Mouse (Mus musculus) liver, postnatal 0 days (tissue): ENCODE data around the gene Arhgef3. TPM values are rescaled to one million over a fixed set of nuclear protein-coding genes. Genes with fewer than 3 reads are reported as not detected.
"Not testable (repeated sequence)": the region's sequence is repeated elsewhere in the genome, so short reads cannot be mapped to it uniquely, and the experiment has no call there.

Experiments
- ATAC-seq: fragments of 200-750 bp; cut with Nextera tagmentation; 2 replicates; pipeline ENCODE4 v1.8.0; 2017; ENCODE audit warnings: mild to moderate bottlenecking, moderate library complexity
- DNase-seq: peaks from one replicate; pipeline ENCODE4 v3.0.0-alpha.2; 2016
- H3K27ac ChIP-seq: fragments of 300-500 bp; sonication (generic); 2 replicates; pipeline ENCODE4 v1.5.1; 2014; ENCODE audit warnings: antibody characterized with exemption, moderate library complexity, mild to moderate bottlenecking, low read depth
- H3K27me3 ChIP-seq: fragments of 300-500 bp; sonication (generic); 2 replicates; pipeline ENCODE4 v1.6.1; 2014; ENCODE audit warnings: low read length, control low read depth, mixed read lengths; ENCODE audit not compliant: insufficient read depth
- H3K36me3 ChIP-seq: fragments of 300-500 bp; sonication (generic); replicated peaks from 2 replicates; pipeline ENCODE4 v1.6.1; 2014; ENCODE audit warnings: mild to moderate bottlenecking, control low read depth, low read length, moderate library complexity, mixed read lengths; ENCODE audit not compliant: insufficient read depth
- H3K4me1 ChIP-seq: fragments of 300-500 bp; sonication (generic); 2 replicates; pipeline ENCODE4 v1.6.1; 2014; ENCODE audit warnings: antibody characterized with exemption, mild to moderate bottlenecking, control low read depth; ENCODE audit not compliant: insufficient read depth
- H3K4me2 ChIP-seq: fragments of 300-500 bp; sonication (generic); 2 replicates; pipeline ENCODE4 v1.6.1; 2014; ENCODE audit warnings: low read depth, mild to moderate bottlenecking, low read length, moderate library complexity, mixed read lengths
- H3K4me3 ChIP-seq: fragments of 300-500 bp; sonication (generic); 2 replicates; pipeline ENCODE4 v1.5.1; 2014; ENCODE audit warnings: low read depth, low read length
- H3K9ac ChIP-seq: fragments of 300-500 bp; sonication (generic); replicated peaks from 2 replicates; pipeline ENCODE4 v1.6.1; 2014; ENCODE audit warnings: mild to moderate bottlenecking, moderate library complexity
- H3K9me3 ChIP-seq: fragments of 300-500 bp; sonication (generic); 2 replicates; pipeline ENCODE4 v1.6.1; 2016; ENCODE audit warnings: mild to moderate bottlenecking, control low read depth, low read length, mixed read lengths
- CTCF ChIP-seq: sonication (generic); IDR thresholded peaks from 2 replicates; pipeline ENCODE4 v1.5.1; 2016; ENCODE audit warnings: antibody characterized with exemption, low read depth
- EP300 ChIP-seq: IDR thresholded peaks from 2 replicates; pipeline ENCODE4 v1.6.1; 2016; ENCODE audit warnings: antibody characterized with exemption, low read depth, mild to moderate bottlenecking
- WGBS: fragments of 180-500 bp; shearing (Covaris S2); extraction: QIAGEN DNeasy Blood & Tissue Kit; methylation state at CpG from one replicate; pipeline ENCODE4 v1.1.7; 2014; ENCODE audit not compliant: insufficient replicate concordance; 5-methylcytosine and 5-hydroxymethylcytosine counted together
- polyA plus RNA-seq: library from polyadenylated mRNA; unstranded; fragments of >200 nt; fragmentation: Nextera tagmentation; extraction: Ambion mirVana; gene quantifications from 2 replicates; pipeline ENCODE4 v1.2.1, GENCODE M21; 2015

Arhgef3 gene
- polyA plus RNA-seq, 1 experiment from 2014 or later, result 11.4 TPM

GRCm38 (mm10) chr14:27239551-27240091, 124.9 kb downstream of the Arhgef3 start:
- no peak overlapping the region for H3K9ac ChIP-seq
- TF ChIP-seq CTCF, result no peak
- TF ChIP-seq EP300, result no peak
- H3K27ac ChIP-seq, result no peak overlapping the region
- H3K36me3 ChIP-seq, result no peaks in the 10 kb centered on the region
- 77% methylated on average over 3 of the region's 3 CpGs for WGBS
- H3K9me3 ChIP-seq, result no peaks in the 10 kb centered on the region
- peaks cover 8% of the 10 kb centered on the region; the same call in 1 of the 2 replicates for H3K4me1 ChIP-seq
- no peaks in the 10 kb centered on the region for H3K27me3 ChIP-seq
- DNase-seq (no peak), ATAC-seq (no peak)
- H3K4me3 ChIP-seq, result no peak overlapping the region
- H3K4me2 ChIP-seq, result no peak overlapping the region

DNA sequence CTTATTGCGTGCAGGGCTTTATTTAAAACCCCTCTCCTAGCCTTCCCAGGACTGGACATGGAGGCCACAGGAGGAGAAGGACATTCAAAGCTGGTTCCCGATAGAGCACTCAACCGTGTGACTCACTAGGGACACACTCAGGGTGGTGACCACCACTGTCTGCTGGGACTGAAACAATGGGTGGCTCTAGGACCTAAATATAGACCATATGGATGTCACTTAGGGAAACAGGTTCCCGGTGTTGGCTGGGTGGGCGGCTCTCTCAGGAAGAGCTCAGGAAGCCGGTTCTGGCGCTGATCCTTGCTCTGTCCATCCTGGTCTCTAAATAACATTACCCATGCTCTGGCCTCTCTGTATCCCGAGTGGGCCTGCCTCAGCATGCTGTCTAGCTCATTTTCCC, 127.6 kb downstream of the Arhgef3 start:
- 69% methylated on average over 8 of the region's 8 CpGs for WGBS
- peaks cover 6% of the 10 kb centered on the region; the same call in 1 of the 2 replicates for H3K4me1 ChIP-seq
- no peak overlapping the region for H3K4me3 ChIP-seq
- DNase-seq (no peak), ATAC-seq (peak; percentile 31; the same call in 1 of the 2 replicates)
- no peaks in the 10 kb centered on the region for H3K9me3 ChIP-seq
- TF ChIP-seq EP300, result no peak
- no peak for TF ChIP-seq CTCF
- no peaks in the 10 kb centered on the region for H3K27me3 ChIP-seq
- H3K36me3 ChIP-seq, result no peaks in the 10 kb centered on the region
- H3K9ac ChIP-seq, result no peak overlapping the region
- no peak overlapping the region for H3K27ac ChIP-seq
- no peak overlapping the region for H3K4me2 ChIP-seq

DNA sequence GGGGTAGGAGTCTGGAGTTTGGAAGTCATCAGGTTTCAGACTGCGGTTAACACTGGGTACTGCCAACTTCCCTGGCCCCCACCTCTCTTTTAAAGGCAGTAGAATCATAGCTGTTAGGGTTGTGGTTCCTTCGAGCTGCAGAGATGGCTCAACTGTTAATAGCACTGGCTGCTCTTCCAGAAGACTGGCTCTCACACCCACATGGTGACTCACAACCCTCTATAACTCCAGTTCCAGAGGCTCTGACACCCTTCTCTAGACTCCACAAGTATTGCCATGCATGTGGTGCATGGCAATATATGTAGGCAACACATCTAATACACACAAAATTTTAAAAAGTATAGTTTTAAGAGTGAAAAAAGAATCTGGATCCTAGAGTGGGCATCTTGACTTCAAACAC, 128.1 kb downstream of the Arhgef3 start:
- ATAC-seq, result no peak
- no peak overlapping the region for H3K9ac ChIP-seq
- 69% methylated on average over 2 of the region's 2 CpGs for WGBS
- no peak overlapping the region for H3K4me3 ChIP-seq
- H3K4me2 ChIP-seq, result no peak overlapping the region
- no peak overlapping the region for H3K27ac ChIP-seq
- no peaks in the 10 kb centered on the region for H3K9me3 ChIP-seq
- DNase-seq, result no peak
- TF ChIP-seq CTCF (no peak), EP300 (no peak)
- no peaks in the 10 kb centered on the region for H3K27me3 ChIP-seq
- no peaks in the 10 kb centered on the region for H3K36me3 ChIP-seq
- H3K4me1 ChIP-seq, result peaks cover 1% of the 10 kb centered on the region; the same call in 1 of the 2 replicates

- H3K9me3 ChIP-seq, result no peaks in the 10 kb centered on the region
- H3K27ac ChIP-seq, result no peak overlapping the region
- no peaks in the 10 kb centered on the region for H3K4me1 ChIP-seq
- TF ChIP-seq EP300 (no peak), CTCF (no peak)
- ATAC-seq (no peak), DNase-seq (no peak)
- H3K4me3 ChIP-seq, result no peak overlapping the region
- 70% methylated on average over 5 of the region's 5 CpGs for WGBS
- H3K36me3 ChIP-seq, result no peaks in the 10 kb centered on the region
- no peak overlapping the region for H3K4me2 ChIP-seq
- H3K27me3 ChIP-seq, result no peaks in the 10 kb centered on the region
- no peak overlapping the region for H3K9ac ChIP-seq
Measured at GRCm38 (mm10) chr14:27243585-27243984, 128.9 kb downstream of the Arhgef3 start.

DNA sequence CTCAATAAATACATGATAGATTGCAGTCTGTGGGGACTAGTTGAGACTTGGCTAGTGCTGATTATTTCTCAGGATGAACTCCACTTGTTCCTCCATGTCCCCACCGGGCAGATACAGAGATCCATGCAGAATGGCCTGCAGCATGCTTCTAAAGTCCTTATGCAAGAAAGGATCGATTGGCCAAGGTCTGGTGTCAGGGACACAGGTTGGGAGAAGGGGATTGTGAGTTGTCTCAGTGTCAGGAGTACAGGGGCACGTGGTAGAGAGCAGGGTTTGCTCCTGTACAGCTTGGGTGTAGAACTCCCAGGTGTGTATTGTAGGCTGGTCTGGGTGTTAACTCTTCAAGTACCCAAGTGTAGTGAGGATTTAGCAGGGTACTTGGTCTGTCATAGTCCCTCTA, 130.2 kb downstream of the Arhgef3 start:
- WGBS, result 56% methylated on average over 3 of the region's 3 CpGs
- no peaks in the 10 kb centered on the region for H3K4me1 ChIP-seq
- H3K4me3 ChIP-seq, result no peak overlapping the region
- no peak overlapping the region for H3K27ac ChIP-seq
- H3K27me3 ChIP-seq, result no peaks in the 10 kb centered on the region
- TF ChIP-seq EP300 (no peak), CTCF (no peak)
- DNase-seq (no peak), ATAC-seq (no peak)
- no peak overlapping the region for H3K9ac ChIP-seq
- H3K36me3 ChIP-seq, result no peaks in the 10 kb centered on the region
- no peaks in the 10 kb centered on the region for H3K9me3 ChIP-seq
- no peak overlapping the region for H3K4me2 ChIP-seq

DNA sequence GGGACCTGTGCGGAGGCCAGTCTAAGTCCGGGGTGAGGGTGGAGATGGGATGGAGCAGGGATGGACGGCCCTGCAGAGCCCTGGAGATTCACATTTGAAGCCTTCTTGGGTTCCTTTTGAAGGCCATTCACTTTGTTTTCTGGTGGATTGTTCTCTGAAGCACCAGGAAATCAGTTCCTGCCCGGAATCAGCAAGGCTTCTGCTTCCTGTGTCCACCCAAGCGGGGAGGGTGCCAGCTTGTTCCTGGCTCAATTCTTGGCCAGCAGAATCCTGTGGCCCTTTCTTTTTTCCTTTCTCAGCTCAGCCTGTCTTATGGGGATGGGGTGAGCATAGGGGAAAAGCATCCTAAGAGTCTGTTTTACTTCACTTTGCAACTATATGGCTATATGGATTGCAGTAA, 131.7 kb downstream of the Arhgef3 start:
- Histone ChIP-seq H3K4me3 (no peak overlapping the region), H3K27me3 (no peaks in the 10 kb centered on the region), H3K36me3 (no peaks in the 10 kb centered on the region), H3K9me3 (no peaks in the 10 kb centered on the region), H3K9ac (no peak overlapping the region), H3K4me1 (no peaks in the 10 kb centered on the region), H3K4me2 (no peak overlapping the region), H3K27ac (peak overlapping the region; percentile 39; the same call in 1 of the 2 replicates)
- 82% methylated on average over 5 of the region's 5 CpGs for WGBS
- DNase-seq, result no peak
- TF ChIP-seq EP300, result no peak
- no peak for TF ChIP-seq CTCF
- ATAC-seq, result no peak

- not testable (repeated sequence) for H3K4me2 ChIP-seq, H3K4me1 ChIP-seq, H3K4me3 ChIP-seq, H3K9me3 ChIP-seq, ATAC-seq, H3K27ac ChIP-seq, H3K9ac ChIP-seq, H3K36me3 ChIP-seq, H3K27me3 ChIP-seq, DNase-seq
- WGBS, result 81% methylated on average over 10 of the region's 10 CpGs
Measured at GRCm38 (mm10) chr14:27246948-27247347, 132.2 kb downstream of the Arhgef3 start.
